Mouse (Mus musculus) layer of hippocampus, adult 8-10 months (tissue): Measurements from ENCODE around the gene Cemip2. TPM values are rescaled to one million over a fixed set of nuclear protein-coding genes. Genes with fewer than 3 reads are reported as not detected.

ENCODE experiments used
- total RNA-seq, 4 experiments: library from RNA; stranded (reverse); gene quantifications; 2 replicates each; pipeline ENCODE4 v1.2.4; 2022

The Cemip2 gene
- total RNA-seq, 4 experiments from 2014 or later: 11.7 to 12.3 (median 12.0) TPM

Other genes with a start within 250 kb of the Cemip2 start
- 10 to 100 TPM; 25.4 to 35.3 (median 27.7) TPM for gene 1110059E24Rik, start 125.4 kb upstream of the Cemip2 start, total RNA-seq
- 10 to 100 TPM; 37.0 to 40.7 (median 37.7) TPM for gene Abhd17b, start 125.2 kb upstream of the Cemip2 start, total RNA-seq